Mouse (Mus musculus): ENCODE data around the gene Olfr1419. TPM values are rescaled to one million over a fixed set of nuclear protein-coding genes. Genes with fewer than 3 reads are reported as not detected.

Olfr1419 gene
- polyA plus RNA-seq, 1 experiment from 2014 or later, result not detected

GRCm38 (mm10) chr19:11856506-11856905, 18.4 kb downstream of the Olfr1419 start:
- H3K9ac ChIP-seq, result no peak overlapping the region
- no peaks in the 10 kb centered on the region for H3K4me1 ChIP-seq
- H3K4me2 ChIP-seq (replicated peaks), result no peak overlapping the region
- no peak overlapping the region for H3K4me3 ChIP-seq
- no peaks in the 10 kb centered on the region for H3K9me3 ChIP-seq
- H3K36me3 ChIP-seq, result no peaks in the 10 kb centered on the region
- 81% methylated on average over 6 of the region's 6 CpGs for WGBS
- no peaks in the 10 kb centered on the region for H3K27me3 ChIP-seq (replicated peaks)
- ATAC-seq (ENCODE audit: low FRiP score, low read depth), result no peak
- H3K27ac ChIP-seq, result no peak overlapping the region

- Histone ChIP-seq H3K4me1 (no peaks in the 10 kb centered on the region), H3K27ac (no peak overlapping the region)
- 85% methylated on average over 2 of the region's 2 CpGs for WGBS
These were observed 20.1 kb downstream of the Olfr1419 start for GRCm38 (mm10) chr19:11854821-11855220.

GRCm38 (mm10) chr19:11852652-11853051, 22.3 kb downstream of the Olfr1419 start:
- WGBS, result 72% methylated on average over 4 of the region's 4 CpGs
- Histone ChIP-seq H3K9ac (no peak overlapping the region), H3K9me3 (no peaks in the 10 kb centered on the region), H3K4me2 (replicated peaks) (no peak overlapping the region), H3K4me1 (no peaks in the 10 kb centered on the region), H3K4me3 (no peak overlapping the region), H3K36me3 (no peaks in the 10 kb centered on the region), H3K27me3 (replicated peaks) (no peaks in the 10 kb centered on the region), H3K27ac (no peak overlapping the region)
- no peak for ATAC-seq (ENCODE audit: low FRiP score, low read depth)

More at GRCm38 (mm10) chr19:11854821-11855220, 20.1 kb downstream of the Olfr1419 start:
- no peak overlapping the region for H3K4me2 ChIP-seq (replicated peaks)
- H3K36me3 ChIP-seq, result no peaks in the 10 kb centered on the region
- no peak for ATAC-seq (ENCODE audit: low FRiP score, low read depth)
- no peak overlapping the region for H3K9ac ChIP-seq
- no peaks in the 10 kb centered on the region for H3K9me3 ChIP-seq
- no peak overlapping the region for H3K4me3 ChIP-seq
- no peaks in the 10 kb centered on the region for H3K27me3 ChIP-seq (replicated peaks)

DNA sequence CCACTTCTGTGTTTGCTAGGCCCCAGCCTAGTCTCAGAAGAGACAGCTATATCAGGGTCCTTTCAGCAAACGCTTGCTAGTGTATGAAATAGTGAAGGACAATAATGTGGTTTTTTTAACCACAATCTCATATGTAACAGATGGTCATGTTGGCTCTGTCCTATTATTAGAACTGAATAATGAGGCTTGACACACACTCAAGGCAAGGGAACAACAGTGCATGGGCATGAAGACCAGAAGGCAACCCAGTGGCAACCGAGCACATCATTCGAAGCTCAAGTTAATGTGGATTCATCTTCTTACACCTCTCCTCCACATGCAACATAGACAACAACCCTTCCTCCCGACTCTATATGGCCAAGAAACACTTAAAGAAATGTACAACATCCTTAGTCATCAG, 28.6 kb downstream of the Olfr1419 start:
- Histone ChIP-seq H3K4me2 (replicated peaks) (no peak overlapping the region), H3K9ac (no peak overlapping the region), H3K4me1 (no peaks in the 10 kb centered on the region), H3K27me3 (replicated peaks) (no peaks in the 10 kb centered on the region), H3K27ac (no peak overlapping the region), H3K9me3 (no peaks in the 10 kb centered on the region), H3K4me3 (no peak overlapping the region), H3K36me3 (no peaks in the 10 kb centered on the region)
- WGBS, result 83% methylated on average over 4 of the region's 4 CpGs
- ATAC-seq (ENCODE audit: low FRiP score, low read depth), result no peak

- Histone ChIP-seq H3K9ac (no peak within 1 kb of the TSS), H3K27ac (no peak within 1 kb of the TSS), H3K4me1 (no peaks in the 10 kb centered on the region), H3K4me2 (replicated peaks) (no peak within 1 kb of the TSS), H3K9me3 (no peaks in the 10 kb centered on the region), H3K36me3 (no peaks in the 10 kb centered on the region), H3K4me3 (no peak within 1 kb of the TSS), H3K27me3 (replicated peaks) (no peaks in the 10 kb centered on the region)
- ATAC-seq (ENCODE audit: low FRiP score, low read depth), result no peak
- WGBS, result 84% methylated on average over 4 of the region's 4 CpGs
These were observed 35.8 kb downstream of the Olfr1419 start, which contains the start of gene Olfr1417 for GRCm38 (mm10) chr19:11839119-11839518. TSS of gene Olfr1417 (minus strand) at chr19:11839219.

DNA sequence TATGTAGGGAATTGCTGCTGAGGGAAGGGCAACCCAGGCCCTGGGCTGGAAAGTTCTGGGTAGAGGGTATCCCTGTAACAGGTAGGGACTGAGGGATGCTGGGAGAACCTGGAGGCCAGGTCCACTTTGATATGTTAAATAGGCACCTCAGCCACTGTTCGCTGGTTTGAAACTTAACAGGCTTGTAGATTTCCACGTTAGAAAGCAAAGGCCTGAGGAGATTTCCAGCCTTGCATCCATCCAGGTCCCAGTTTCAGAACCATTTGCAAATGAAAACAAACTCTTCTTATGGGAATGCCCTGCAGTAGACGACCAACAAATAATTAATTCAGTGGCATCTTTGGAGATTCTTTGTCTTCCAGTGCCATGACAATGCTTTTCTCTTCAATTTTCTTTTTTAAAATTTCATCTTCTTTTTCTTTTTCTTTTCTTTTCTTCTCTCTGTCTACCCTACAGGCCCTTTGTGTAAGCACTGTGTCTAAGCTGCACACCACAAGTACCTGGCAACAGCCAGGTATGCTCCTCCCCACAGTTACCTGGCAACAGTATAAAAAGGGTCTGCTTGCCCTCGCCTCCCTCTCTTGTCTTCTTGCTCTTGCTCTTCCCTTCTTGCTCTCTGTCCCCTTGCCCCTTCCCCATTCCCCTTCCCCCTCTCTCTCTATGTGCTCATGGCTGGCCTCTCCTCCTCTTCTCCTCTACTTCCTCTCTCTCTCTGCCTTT, 51.4 kb downstream of the Olfr1419 start:
- no peaks in the 10 kb centered on the region for H3K9me3 ChIP-seq
- H3K9ac ChIP-seq, result no peak overlapping the region
- H3K4me1 ChIP-seq, result peaks cover 5% of the 10 kb centered on the region
- no peak overlapping the region for H3K4me2 ChIP-seq (replicated peaks)
- no peaks in the 10 kb centered on the region for H3K36me3 ChIP-seq
- H3K27ac ChIP-seq, result no peak overlapping the region
- no peak for ATAC-seq (ENCODE audit: low FRiP score, low read depth)
- peaks cover 18% of the 10 kb centered on the region for H3K27me3 ChIP-seq (replicated peaks)
- no peak overlapping the region for H3K4me3 ChIP-seq
- 29% methylated on average over 4 of the region's 4 CpGs for WGBS

DNA sequence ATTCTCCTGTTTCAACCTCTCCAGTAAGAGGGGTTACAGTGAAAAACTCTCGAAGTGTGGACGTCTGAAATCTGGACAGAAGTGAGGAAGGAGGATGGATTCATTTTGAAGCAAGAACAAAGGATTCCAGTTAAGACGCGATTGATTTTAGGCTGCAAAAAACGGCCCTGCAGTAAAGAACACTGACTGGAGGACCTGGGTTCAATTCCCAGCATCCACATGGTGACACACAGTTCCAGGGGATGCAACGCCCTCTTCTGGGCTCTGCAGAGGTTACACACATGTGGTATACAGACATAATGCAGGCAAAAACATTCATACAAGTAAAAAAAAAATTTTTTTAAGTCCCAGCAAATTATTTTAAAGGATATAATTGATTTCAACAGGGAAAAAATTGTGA, 54.7 kb downstream of the Olfr1419 start:
- H3K4me1 ChIP-seq, result peaks cover 11% of the 10 kb centered on the region
- H3K4me2 ChIP-seq (replicated peaks), result peak overlapping the region; percentile 98
- no peaks in the 10 kb centered on the region for H3K36me3 ChIP-seq
- H3K27me3 ChIP-seq (replicated peaks), result peaks cover 43% of the 10 kb centered on the region
- H3K9me3 ChIP-seq, result no peaks in the 10 kb centered on the region
- WGBS, result 32% methylated on average over 6 of the region's 6 CpGs
- no peak overlapping the region for H3K4me3 ChIP-seq
- H3K27ac ChIP-seq, result no peak overlapping the region
- H3K9ac ChIP-seq, result no peak overlapping the region
- ATAC-seq (ENCODE audit: low FRiP score, low read depth), result peak; percentile 27; the same call in 1 of the 2 replicates

DNA sequence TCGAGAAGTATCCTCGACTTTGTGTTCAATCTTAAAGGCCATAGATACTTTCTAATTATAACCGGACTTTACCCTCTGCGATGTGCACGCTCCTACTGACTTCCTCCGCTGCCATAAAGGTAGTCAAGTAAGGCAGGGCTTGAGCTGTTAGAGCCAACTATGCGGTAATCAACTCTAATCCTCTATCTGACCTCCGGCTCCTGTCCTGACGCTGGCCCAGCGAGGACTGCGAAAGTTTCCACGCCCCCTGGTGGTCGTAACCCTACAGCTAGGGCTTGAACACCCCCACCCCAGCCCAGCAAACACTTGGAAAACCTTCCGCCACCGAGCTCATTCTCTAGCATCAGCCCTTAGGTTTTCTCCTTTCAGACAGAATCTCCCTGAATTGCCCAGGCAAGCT, 55.1 kb downstream of the Olfr1419 start:
- Histone ChIP-seq H3K4me2 (replicated peaks) (peak overlapping the region; percentile 98), H3K4me3 (peak overlapping the region; percentile 59), H3K9me3 (no peaks in the 10 kb centered on the region), H3K27ac (no peak overlapping the region), H3K9ac (no peak overlapping the region), H3K4me1 (peaks cover 11% of the 10 kb centered on the region), H3K36me3 (no peaks in the 10 kb centered on the region), H3K27me3 (replicated peaks) (peaks cover 43% of the 10 kb centered on the region)
- ATAC-seq (ENCODE audit: low FRiP score, low read depth), result peak; percentile 76
- under 1% methylated on average over 15 of the region's 15 CpGs for WGBS

DNA sequence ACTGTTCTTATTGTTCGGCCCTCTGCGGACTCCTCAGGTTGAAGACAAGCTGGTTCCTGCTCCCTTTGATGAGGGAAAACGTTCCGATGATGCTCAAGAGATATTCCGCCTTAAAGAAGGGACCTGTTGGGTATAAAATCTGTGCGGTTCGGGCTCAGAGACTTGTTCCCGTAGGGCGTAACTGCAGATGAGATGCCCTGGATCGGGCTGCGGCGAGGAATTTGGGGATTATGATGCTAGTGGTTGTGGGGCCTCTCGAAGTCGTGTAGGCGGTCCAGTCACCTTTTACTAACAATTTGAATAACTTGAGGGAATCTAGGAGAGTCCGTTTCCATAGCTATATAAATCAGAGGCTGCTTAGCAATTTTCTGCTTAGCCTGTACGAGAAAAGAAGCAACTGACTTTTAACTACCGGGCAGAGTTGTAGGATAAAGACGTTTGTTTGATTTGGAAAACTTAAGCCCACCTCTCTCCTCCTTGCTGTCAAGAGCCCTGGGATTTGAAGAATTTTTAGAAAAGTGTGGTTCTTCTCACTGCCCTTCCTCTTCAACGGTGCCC, 55.7 kb downstream of the Olfr1419 start, which contains the start of gene Stx3:
Stx3 (minus strand) TSS at position 261 of the 558 bp plus-strand sequence.
- H3K27ac ChIP-seq, result no peak within 1 kb of the TSS
- no peak for ATAC-seq (ENCODE audit: low FRiP score, low read depth)
- H3K9me3 ChIP-seq, result no peaks in the 10 kb centered on the region
- no peaks in the 10 kb centered on the region for H3K36me3 ChIP-seq
- peak within 1 kb of the TSS; percentile 59 for H3K4me3 ChIP-seq
- WGBS, result under 1% methylated on average over 20 of the region's 20 CpGs
- H3K4me2 ChIP-seq (replicated peaks), result peak within 1 kb of the TSS; percentile 98
- peaks cover 11% of the 10 kb centered on the region for H3K4me1 ChIP-seq
- peaks cover 43% of the 10 kb centered on the region for H3K27me3 ChIP-seq (replicated peaks)
- peak within 1 kb of the TSS; percentile 64 for H3K9ac ChIP-seq

Small RNAs within 50 kb of the gene (microRNA-seq; reads per million reads assigned to microRNA genes)
- gene Mir6994, result 7.6 reads per million, percentile 20 among the genes with 10 or more reads in this experiment

Other genes starting within 250 kb of the Olfr1419 start
- gene Ms4a3, start 234.3 kb downstream of the Olfr1419 start, polyA plus RNA-seq (2016; fragmentation: Nextera tagmentation; extraction: Ambion mirVana), result not detected in 2 replicates
- not detected in 2 replicates for gene Oosp2, start 214.5 kb downstream of the Olfr1419 start, polyA plus RNA-seq (2016; fragmentation: Nextera tagmentation; extraction: Ambion mirVana)
- not detected in 2 replicates for gene Oosp1, start 184.0 kb downstream of the Olfr1419 start, polyA plus RNA-seq (2016; fragmentation: Nextera tagmentation; extraction: Ambion mirVana)
- gene Oosp3, start 178.1 kb downstream of the Olfr1419 start, polyA plus RNA-seq (2016; fragmentation: Nextera tagmentation; extraction: Ambion mirVana), result not detected in 2 replicates
- not detected in 2 replicates for gene Gif, start 127.6 kb downstream of the Olfr1419 start, polyA plus RNA-seq (2016; fragmentation: Nextera tagmentation; extraction: Ambion mirVana)
- 42.3 and 44.1 TPM in 2 replicates for gene Mrpl16, start 104.7 kb downstream of the Olfr1419 start, polyA plus RNA-seq (2016; fragmentation: Nextera tagmentation; extraction: Ambion mirVana)
- gene Stx3, start 55.7 kb downstream of the Olfr1419 start, polyA plus RNA-seq (2016; fragmentation: Nextera tagmentation; extraction: Ambion mirVana), result 4.7 and 4.9 TPM in 2 replicates
- not detected in 2 replicates for gene Olfr1417, start 35.9 kb downstream of the Olfr1419 start, polyA plus RNA-seq (2016; fragmentation: Nextera tagmentation; extraction: Ambion mirVana)
- gene Olfr1418, start 14.0 kb downstream of the Olfr1419 start, polyA plus RNA-seq (2016; fragmentation: Nextera tagmentation; extraction: Ambion mirVana), result not detected in 2 replicates
- not detected in 2 replicates for gene Olfr1420, start 11.5 kb upstream of the Olfr1419 start, polyA plus RNA-seq (2016; fragmentation: Nextera tagmentation; extraction: Ambion mirVana)
- gene Patl1, start 37.3 kb upstream of the Olfr1419 start, polyA plus RNA-seq (2016; fragmentation: Nextera tagmentation; extraction: Ambion mirVana), result 17.8 and 21.1 TPM in 2 replicates
- 5.1 TPM in 2 replicates for gene Osbp, start 90.8 kb upstream of the Olfr1419 start, polyA plus RNA-seq (2016; fragmentation: Nextera tagmentation; extraction: Ambion mirVana)
- not detected in 2 replicates for gene Olfr1423, start 166.2 kb upstream of the Olfr1419 start, polyA plus RNA-seq (2016; fragmentation: Nextera tagmentation; extraction: Ambion mirVana)
- not detected in 2 replicates for gene Olfr1424, start 187.6 kb upstream of the Olfr1419 start, polyA plus RNA-seq (2016; fragmentation: Nextera tagmentation; extraction: Ambion mirVana)
- gene Olfr1425, start 202.6 kb upstream of the Olfr1419 start, polyA plus RNA-seq (2016; fragmentation: Nextera tagmentation; extraction: Ambion mirVana), result not detected in 2 replicates
- gene Olfr1426, start 216.9 kb upstream of the Olfr1419 start, polyA plus RNA-seq (2016; fragmentation: Nextera tagmentation; extraction: Ambion mirVana), result not detected in 2 replicates
- not detected in 2 replicates for gene Olfr1427, start 228.2 kb upstream of the Olfr1419 start, polyA plus RNA-seq (2016; fragmentation: Nextera tagmentation; extraction: Ambion mirVana)
- gene Olfr1428, start 240.8 kb upstream of the Olfr1419 start, polyA plus RNA-seq (2016; fragmentation: Nextera tagmentation; extraction: Ambion mirVana), result not detected in 2 replicates
- not detected in 2 replicates for gene Olfr76, start 248.1 kb upstream of the Olfr1419 start, polyA plus RNA-seq (2016; fragmentation: Nextera tagmentation; extraction: Ambion mirVana)

Measured in neural tube, embryonic 12.5 days (tissue).